Comparison of ENCODE assay signal across 9 mouse cellular contexts in the genomic region with DNA sequence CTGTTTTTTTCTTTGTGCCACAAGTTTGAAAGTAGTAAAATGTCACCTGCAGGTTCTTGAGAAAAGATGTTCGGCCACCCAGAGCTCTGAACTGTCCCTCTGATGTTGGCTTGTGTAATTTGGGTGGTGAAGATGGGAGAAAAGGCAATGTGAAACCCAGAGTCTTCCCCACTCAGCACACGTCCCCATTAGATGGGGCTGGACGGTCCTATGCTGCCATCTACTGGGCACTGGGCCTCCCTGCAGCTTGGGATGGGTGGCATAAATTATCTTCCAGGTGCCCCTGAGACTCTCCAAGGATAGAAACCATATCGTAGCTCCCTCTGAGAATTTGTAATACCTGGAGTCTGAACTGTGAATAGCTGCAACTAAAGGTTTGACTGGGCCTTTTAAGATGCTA. TPM values are rescaled to one million over a fixed set of nuclear protein-coding genes. Genes with fewer than 3 reads are reported as not detected.
A peak's percentile ranks its signal among the peaks of the same experiment; 100 is the strongest.
DNase-seq lines count a peak whose midpoint lies in the region; ATAC-seq and TF ChIP-seq lines count a peak whose summit lies in the region.
"Had no signal": no experiment of that assay in that cellular context is flagged by ENCODE, and none has a peak within 500 bp of the region (broad histone marks: within the 10 kb centered on the region; RNA-seq: fewer than 3 reads in every experiment).

No protein-coding gene starts in this region.

- no peaks in the 10 kb centered on the region for H3K36me3 ChIP-seq in limb, embryonic 14.5 days (ENCODE audit: control insufficient read depth, insufficient read depth, low read length)
- H3K36me3 ChIP-seq in neural tube, embryonic 11.5 days (ENCODE audit: control insufficient read depth, insufficient read depth, low read length): no peaks in the 10 kb centered on the region
- H3K36me3 ChIP-seq in stomach, postnatal 0 days (ENCODE audit: control insufficient read depth, insufficient read depth, low read length): no peaks in the 10 kb centered on the region
- H3K36me3 ChIP-seq: embryonic facial prominence, embryonic 15.5 days had no signal

- TF ChIP-seq CTCF in stomach, postnatal 0 days (IDR thresholded peaks at IDR 0.05; ENCODE audit: low read depth): peak; percentile 100

- ATAC-seq in common myeloid progenitor, adult 5-6 weeks (replicated peaks; ENCODE audit: low read depth, poor library complexity, severe bottlenecking): peak; percentile 89
- ATAC-seq in limb, embryonic 14.5 days (ENCODE audit: low FRiP score, low read depth): no peak; the same call in 1 of the 2 replicates
- no peak for ATAC-seq in neural tube, embryonic 11.5 days (ENCODE audit: insufficient read depth, low FRiP score, low TSS enrichment)
- ATAC-seq in stomach, postnatal 0 days (ENCODE audit: low FRiP score, low TSS enrichment): 0 out of 2 replicates have a peak, but pooled peaks have one; percentile 34

- H3K27ac ChIP-seq in limb, embryonic 14.5 days (replicated peaks; ENCODE audit: low read depth, low read length): no peak overlapping the region
- H3K27ac ChIP-seq in neural tube, embryonic 11.5 days (ENCODE audit: low read depth, low read length): no peak overlapping the region
- H3K27ac ChIP-seq in stomach, postnatal 0 days (replicated peaks): no peak overlapping the region
- H3K27ac ChIP-seq: embryonic facial prominence, embryonic 15.5 days had no signal

- H3K9ac ChIP-seq in limb, embryonic 14.5 days (ENCODE audit: low read depth, low read length, severe bottlenecking): no peak overlapping the region
- no peak overlapping the region for H3K9ac ChIP-seq in neural tube, embryonic 11.5 days (ENCODE audit: low read length)
- H3K9ac ChIP-seq in stomach, postnatal 0 days (ENCODE audit: low read length): no peak overlapping the region
- H3K9ac ChIP-seq: embryonic facial prominence, embryonic 15.5 days had no signal

- DNase-seq in 416B (ENCODE audit: low read depth) (peak; percentile 72), ZHBTc4 (ENCODE audit: low read depth, low spot score) (peak; percentile 81)
- peak; percentile 75 for DNase-seq in gastrocnemius, postnatal 10 days
- peak; percentile 72 for DNase-seq in kidney, adult 9 months
- DNase-seq in limb, embryonic 14.5 days (ENCODE audit: low spot score): peak; percentile 37
- DNase-seq in neural tube, embryonic 11.5 days (ENCODE audit: low spot score): peak; percentile 83
- peak; percentile 74 for DNase-seq in stomach, postnatal 0 days (ENCODE audit: low spot score)

- no peak for TF ChIP-seq POLR2A in limb, embryonic 14.5 days (IDR thresholded peaks at IDR 0.05; ENCODE audit: borderline replicate concordance, extremely low read depth, insufficient read depth, insufficient read length)

- no peaks in the 10 kb centered on the region for H3K4me1 ChIP-seq in limb, embryonic 14.5 days (ENCODE audit: control insufficient read depth, insufficient read depth, low read length)
- no peaks in the 10 kb centered on the region for H3K4me1 ChIP-seq in neural tube, embryonic 11.5 days (ENCODE audit: control insufficient read depth, insufficient read depth, low read length)
- no peaks in the 10 kb centered on the region for H3K4me1 ChIP-seq in stomach, postnatal 0 days (replicated peaks; ENCODE audit: control insufficient read depth, insufficient read depth)
- H3K4me1 ChIP-seq: embryonic facial prominence, embryonic 15.5 days had no signal

- no peaks in the 10 kb centered on the region for H3K27me3 ChIP-seq in limb, embryonic 14.5 days (ENCODE audit: control insufficient read depth, insufficient read depth, low read length)
- no peaks in the 10 kb centered on the region for H3K27me3 ChIP-seq in neural tube, embryonic 11.5 days (ENCODE audit: control insufficient read depth, insufficient read depth, low read length)
- H3K27me3 ChIP-seq in stomach, postnatal 0 days (ENCODE audit: control insufficient read depth, insufficient read depth, low read length): no peaks in the 10 kb centered on the region
- H3K27me3 ChIP-seq: embryonic facial prominence, embryonic 15.5 days had no signal

- H3K4me2 ChIP-seq in limb, embryonic 14.5 days (replicated peaks; ENCODE audit: low read depth, low read length, severe bottlenecking): no peak overlapping the region
- H3K4me2 ChIP-seq in neural tube, embryonic 11.5 days (ENCODE audit: low read depth): no peak overlapping the region
- H3K4me2 ChIP-seq in stomach, postnatal 0 days (replicated peaks; ENCODE audit: low read depth): no peak overlapping the region
- H3K4me2 ChIP-seq: embryonic facial prominence, embryonic 15.5 days had no signal

- no peaks in the 10 kb centered on the region for H3K9me3 ChIP-seq in limb, embryonic 14.5 days (ENCODE audit: control insufficient read depth, low read length)
- H3K9me3 ChIP-seq in neural tube, embryonic 11.5 days (ENCODE audit: control insufficient read depth, low read length): no peaks in the 10 kb centered on the region
- H3K9me3 ChIP-seq in stomach, postnatal 0 days (ENCODE audit: control insufficient read depth, low read length): no peaks in the 10 kb centered on the region
- H3K9me3 ChIP-seq: embryonic facial prominence, embryonic 15.5 days had no signal

- TF ChIP-seq EP300 in stomach, postnatal 0 days (optimal IDR thresholded peaks at IDR 0.05): no peak

- 4% methylated on average over 4 of the region's 4 CpGs for WGBS in limb, embryonic 14.5 days
- 6% methylated on average over 4 of the region's 4 CpGs for WGBS in neural tube, embryonic 11.5 days
- 5% methylated on average over 4 of the region's 4 CpGs for WGBS in stomach, postnatal 0 days

- no peak overlapping the region for H3K4me3 ChIP-seq in limb, embryonic 14.5 days (replicated peaks; ENCODE audit: low read length)
- H3K4me3 ChIP-seq in neural tube, embryonic 11.5 days (ENCODE audit: low read depth, low read length): no peak overlapping the region
- no peak overlapping the region for H3K4me3 ChIP-seq in stomach, postnatal 0 days (ENCODE audit: low read depth, low read length)
- H3K4me3 ChIP-seq: embryonic facial prominence, embryonic 15.5 days had no signal

RNA-seq across cellular contexts. Expression of a gene that starts 11.8 kb away (rescaled TPM):
- not detected in 2 replicates for total RNA-seq in common myeloid progenitor, adult 5-6 weeks (2017)
- 1 to 10 TPM; 2.3 to 5.6 TPM for total RNA-seq in gastrocnemius, postnatal 10 days (2021)
- polyA plus RNA-seq in limb, embryonic 14.5 days (2012; rRNA removed): 1.3 and 1.7 TPM in 2 replicates
- polyA plus RNA-seq in limb, embryonic 14.5 days (2014; fragmentation: Nextera tagmentation; extraction: Ambion mirVana): 0.62 and 0.73 TPM in 2 replicates
- polyA plus RNA-seq in neural tube, embryonic 11.5 days (2014; fragmentation: Nextera tagmentation; extraction: Ambion mirVana): not detected in 2 replicates
- 0.28 and 0.34 TPM in 2 replicates for polyA plus RNA-seq in stomach, postnatal 0 days (2015; fragmentation: Nextera tagmentation; extraction: Ambion mirVana)

RNA-seq across cellular contexts. Expression of a gene that starts 22.3 kb away (rescaled TPM):
- total RNA-seq in common myeloid progenitor, adult 5-6 weeks (2017): not detected in 2 replicates
- total RNA-seq in gastrocnemius, postnatal 10 days (2021): not detected
- not detected in 2 replicates for polyA plus RNA-seq in limb, embryonic 14.5 days (2012; rRNA removed)
- not detected in 2 replicates for polyA plus RNA-seq in limb, embryonic 14.5 days (2014; fragmentation: Nextera tagmentation; extraction: Ambion mirVana)
- not detected in 2 replicates for polyA plus RNA-seq in neural tube, embryonic 11.5 days (2014; fragmentation: Nextera tagmentation; extraction: Ambion mirVana)
- polyA plus RNA-seq in stomach, postnatal 0 days (2015; fragmentation: Nextera tagmentation; extraction: Ambion mirVana): not detected in 2 replicates
- polyA plus RNA-seq: embryonic facial prominence, embryonic 15.5 days had no signal

RNA-seq across cellular contexts. Expression of a gene that starts 26.3 kb away (rescaled TPM):
- total RNA-seq in common myeloid progenitor, adult 5-6 weeks (2017): not detected in 2 replicates
- not detected for total RNA-seq in gastrocnemius, postnatal 10 days (2021)
- polyA plus RNA-seq in limb, embryonic 14.5 days (2012; rRNA removed): 0.09 TPM in 1 of 2 replicates, not detected in the other
- polyA plus RNA-seq in limb, embryonic 14.5 days (2014; fragmentation: Nextera tagmentation; extraction: Ambion mirVana): not detected in 2 replicates
- not detected in 2 replicates for polyA plus RNA-seq in neural tube, embryonic 11.5 days (2014; fragmentation: Nextera tagmentation; extraction: Ambion mirVana)
- polyA plus RNA-seq in stomach, postnatal 0 days (2015; fragmentation: Nextera tagmentation; extraction: Ambion mirVana): 0.22 TPM in 1 of 2 replicates, not detected in the other

Comparison
In these comparisons a context has a peak if more than half of its experiments do, and no peak if none do; other contexts are left out.
1. ATAC-seq: peak in common myeloid progenitor, adult 5-6 weeks (single experiment) and stomach, postnatal 0 days (single experiment); none in limb, embryonic 14.5 days (single experiment) and neural tube, embryonic 11.5 days (single experiment).
2. Peak in every context shown above with its lines, with median percentiles within 50 percentile points of each other: DNase-seq.